Mouse (Mus musculus) large intestine, adult 2 months (tissue): ENCODE data around the gene Vdr. TPM values are rescaled to one million over a fixed set of nuclear protein-coding genes. Genes with fewer than 3 reads are reported as not detected.
"Not testable (repeated sequence)": the region's sequence is repeated elsewhere in the genome, so short reads cannot be mapped to it uniquely, and the experiment has no call there.

Experiments
- DNase-seq: peaks from one replicate; pipeline ENCODE4 v3.0.0-alpha.2; 2012; ENCODE audit warnings: low read depth, low spot score
- WGBS: fragments of 180-500 bp; shearing (Covaris S2); methylation state at CpG from one replicate; pipeline ENCODE4 v1.1.7; 2018; 5-methylcytosine and 5-hydroxymethylcytosine counted together
- polyA plus RNA-seq: library from polyadenylated mRNA; depleted of rRNA; stranded (reverse); fragments of >200 nt; gene quantifications from 2 replicates; pipeline ENCODE4 v1.2.3, GENCODE M21; 2012

The Vdr gene
- polyA plus RNA-seq, 1 experiment = 93.3 TPM

DNA sequence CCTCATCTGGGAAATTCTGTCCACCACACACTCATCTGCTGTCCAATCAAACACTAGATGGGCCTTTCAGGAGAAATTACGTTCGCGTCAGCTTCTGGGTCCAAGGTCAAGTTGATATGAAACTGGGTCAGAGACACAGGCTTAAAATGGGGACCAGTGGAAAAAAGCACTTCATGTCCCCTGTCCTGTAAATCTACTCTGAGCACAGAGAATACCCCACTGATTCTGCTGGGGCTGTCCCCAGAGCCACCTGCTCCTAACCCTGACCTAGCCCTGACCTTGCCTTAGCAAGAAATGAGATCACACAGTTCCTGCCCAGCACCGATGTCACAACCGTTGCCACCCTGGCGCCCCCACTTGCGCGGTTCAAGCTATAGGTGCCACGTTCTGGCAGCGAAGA is 20.0 kb downstream of the Vdr start:
- no peak for DNase-seq
- 58% methylated on average over 10 of the region's 10 CpGs for WGBS

DNA sequence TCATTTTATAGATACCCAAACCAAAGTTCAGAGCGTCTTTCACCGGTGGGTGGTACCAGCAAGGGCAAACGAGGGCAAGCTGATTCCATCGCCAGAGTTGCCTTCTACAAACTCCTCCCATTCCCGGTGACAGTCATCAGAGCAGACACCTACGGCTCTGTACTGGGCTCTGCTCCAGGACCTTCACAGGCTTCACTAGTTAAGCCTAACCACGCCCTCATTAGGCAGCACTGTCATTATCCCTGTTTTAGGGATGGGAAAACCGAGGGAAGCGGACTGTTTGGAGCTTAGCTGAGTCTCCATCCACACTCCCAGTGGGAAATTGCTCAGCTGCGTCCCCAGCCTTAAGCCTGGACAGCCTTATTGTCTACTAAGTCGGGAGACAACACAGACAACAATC is 20.4 kb downstream of the Vdr start:
- DNase-seq = no peak
- 22% methylated on average over 11 of the region's 11 CpGs for whole genome bisulfite sequencing

DNA sequence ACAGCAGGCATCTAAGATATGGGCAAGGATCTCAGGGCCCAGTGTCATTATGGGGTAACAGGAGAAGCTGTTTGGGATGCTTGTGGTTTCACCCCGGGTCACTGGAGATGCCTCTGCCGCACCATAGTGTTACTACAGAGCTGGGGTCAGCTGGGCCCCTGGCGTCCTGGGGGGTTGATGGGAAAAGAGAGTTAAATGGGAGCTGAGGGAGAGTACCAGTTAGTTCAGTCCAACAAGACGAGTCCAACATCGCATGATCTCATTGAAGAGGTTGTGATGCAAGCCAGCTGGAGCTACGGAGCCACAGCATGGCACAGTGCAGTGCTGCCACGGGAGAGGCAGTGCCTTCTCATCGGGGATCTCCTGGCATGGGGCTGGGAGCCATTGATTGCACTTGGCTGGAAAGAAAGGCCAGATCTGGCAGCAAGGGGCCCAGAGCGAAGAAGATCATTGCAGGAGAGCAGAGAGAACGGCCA is 22.9 kb downstream of the Vdr start:
- 75% methylated on average over 10 of the region's 10 CpGs for WGBS
- DNase-seq = no peak

DNA sequence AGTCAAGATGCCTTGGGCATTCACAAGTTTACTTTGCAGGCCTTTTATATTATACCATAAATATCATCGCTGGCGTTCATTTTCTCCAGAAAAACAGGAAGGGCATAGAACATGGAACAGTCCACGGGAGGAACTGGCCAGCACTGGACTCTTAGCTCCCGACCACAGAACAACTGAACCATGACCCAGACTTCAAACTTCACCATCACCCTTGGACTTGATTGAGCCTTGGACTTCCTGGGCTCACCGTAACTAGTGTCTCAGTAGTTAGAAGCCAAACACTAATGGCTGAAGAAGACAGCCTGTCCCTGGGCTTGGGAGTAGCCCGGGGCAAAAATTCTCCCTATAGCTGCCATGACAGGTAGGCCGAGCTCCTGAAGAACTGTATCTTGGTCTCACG is 29.0 kb downstream of the Vdr start:
- 68% methylated on average over 8 of the region's 8 CpGs for WGBS
- no peak for DNase-seq

DNA sequence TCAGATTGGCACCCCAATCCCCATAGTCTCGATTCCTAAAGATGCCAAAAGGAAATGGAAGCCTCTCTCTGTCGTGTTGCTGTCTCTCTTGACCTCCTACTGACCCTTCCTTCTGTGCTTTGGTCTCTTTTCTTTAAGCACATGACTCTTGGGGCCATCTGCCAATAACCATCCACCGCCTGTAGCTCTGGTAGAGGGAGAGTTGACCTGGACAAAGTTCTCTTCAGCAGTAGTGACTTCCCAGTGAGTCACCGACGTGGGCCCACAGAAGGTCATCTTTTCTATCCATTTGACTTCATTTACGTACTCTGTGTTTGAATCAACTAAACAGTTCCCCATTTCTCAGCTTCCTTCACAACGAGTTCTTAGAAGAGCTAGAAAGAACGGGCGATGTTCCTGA is 30.0 kb downstream of the Vdr start:
- WGBS = 47% methylated on average over 9 of the region's 9 CpGs
- no peak for DNase-seq

DNA sequence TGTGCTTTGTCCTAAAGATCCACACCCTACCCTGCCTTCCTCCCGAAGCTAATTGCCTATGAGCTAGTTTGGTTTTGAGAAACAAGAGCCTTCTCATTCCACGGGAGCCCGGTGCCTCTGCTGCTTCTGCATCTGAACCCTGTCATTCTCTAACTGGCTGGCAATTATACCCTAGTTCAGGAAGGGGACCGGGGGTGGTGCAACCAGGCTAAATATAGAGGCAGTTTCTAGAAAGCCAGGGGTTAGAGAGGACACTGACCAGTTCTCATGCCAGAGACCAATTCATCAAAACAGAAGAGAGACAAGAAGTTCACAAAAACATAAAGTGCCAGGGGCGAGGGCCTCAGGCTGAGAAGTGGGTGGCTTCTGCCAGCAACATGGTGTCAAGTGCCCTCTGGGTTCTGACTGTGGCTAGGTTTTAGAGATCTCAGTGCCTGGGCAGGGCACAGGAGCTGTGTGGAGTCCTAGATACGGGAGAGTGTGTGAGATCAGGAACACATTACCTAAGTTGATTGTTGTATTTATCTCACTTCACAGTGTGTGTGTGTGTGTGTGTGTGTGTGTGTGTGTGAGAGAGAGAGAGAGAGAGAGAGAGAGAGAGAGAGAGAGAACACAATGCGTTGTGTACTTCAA is 31.6 kb downstream of the Vdr start:
- 55% methylated on average over 7 of the region's 7 CpGs for WGBS
- DNase-seq = no peak

DNA sequence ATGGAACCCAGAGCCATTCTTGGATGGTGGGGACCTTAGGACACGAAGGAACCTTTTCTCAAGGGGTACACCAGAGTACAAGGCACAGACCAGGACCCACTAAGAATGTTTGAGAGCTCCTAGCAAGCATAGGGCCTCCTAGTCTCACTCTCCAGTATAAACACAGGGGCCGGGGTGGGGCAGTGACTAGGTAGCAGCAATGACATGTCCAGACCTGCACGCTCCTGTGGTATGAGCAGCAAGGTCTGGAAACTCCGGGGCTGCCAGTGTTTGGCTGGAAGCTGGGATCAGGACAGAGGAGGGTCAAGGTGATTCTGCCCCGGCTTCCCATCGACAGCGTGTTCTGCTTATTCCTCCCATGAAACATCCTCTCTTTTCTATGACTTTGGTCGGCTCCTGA is 34.6 kb downstream of the Vdr start:
- WGBS = 82% methylated on average over 8 of the region's 8 CpGs

DNA sequence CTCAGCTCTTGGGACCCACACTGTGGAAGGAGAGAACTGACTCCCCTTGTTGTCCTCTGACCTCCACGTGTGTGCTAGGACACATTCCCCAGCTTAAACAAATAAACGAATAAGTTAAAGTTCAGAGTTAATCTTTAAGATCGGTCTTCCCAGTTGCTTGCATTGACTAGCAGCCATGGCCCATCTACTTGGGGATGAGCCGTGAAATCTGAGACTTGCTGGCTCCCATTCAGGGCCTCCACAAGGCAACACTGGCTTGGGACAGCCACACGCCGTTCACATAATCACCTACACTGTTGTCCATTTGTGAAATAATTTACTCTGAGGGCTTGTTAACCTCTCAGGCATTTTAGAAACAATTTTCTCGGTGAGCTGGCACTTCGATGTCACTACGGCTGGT is 36.7 kb downstream of the Vdr start:
- 66% methylated on average over 9 of the region's 9 CpGs for WGBS
- no peak for DNase-seq

More for the DNA sequence above, 34.6 kb downstream of the Vdr start:
- no peak for DNase-seq

DNA sequence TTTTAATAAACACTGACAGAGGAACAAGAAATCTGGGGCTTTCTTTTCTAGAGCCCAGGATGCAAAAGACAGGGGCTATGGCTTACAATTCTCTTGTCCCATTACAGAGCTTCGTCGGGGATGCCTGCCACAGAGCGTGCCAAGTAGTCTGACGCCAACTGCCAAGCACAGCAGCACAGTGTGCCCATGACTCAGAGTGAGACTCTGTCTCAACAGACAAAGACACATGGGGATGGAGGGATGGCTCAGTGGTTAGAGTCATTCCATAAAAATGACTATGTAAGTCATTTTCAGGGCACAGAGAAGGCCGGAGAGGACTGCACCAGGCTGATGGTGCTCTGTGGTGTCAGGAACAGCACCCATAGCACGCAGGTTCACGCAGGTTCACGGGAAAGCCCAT is 38.3 kb downstream of the Vdr start:
- no peak for DNase-seq
- 95% methylated on average over 8 of the region's 8 CpGs for WGBS

DNA sequence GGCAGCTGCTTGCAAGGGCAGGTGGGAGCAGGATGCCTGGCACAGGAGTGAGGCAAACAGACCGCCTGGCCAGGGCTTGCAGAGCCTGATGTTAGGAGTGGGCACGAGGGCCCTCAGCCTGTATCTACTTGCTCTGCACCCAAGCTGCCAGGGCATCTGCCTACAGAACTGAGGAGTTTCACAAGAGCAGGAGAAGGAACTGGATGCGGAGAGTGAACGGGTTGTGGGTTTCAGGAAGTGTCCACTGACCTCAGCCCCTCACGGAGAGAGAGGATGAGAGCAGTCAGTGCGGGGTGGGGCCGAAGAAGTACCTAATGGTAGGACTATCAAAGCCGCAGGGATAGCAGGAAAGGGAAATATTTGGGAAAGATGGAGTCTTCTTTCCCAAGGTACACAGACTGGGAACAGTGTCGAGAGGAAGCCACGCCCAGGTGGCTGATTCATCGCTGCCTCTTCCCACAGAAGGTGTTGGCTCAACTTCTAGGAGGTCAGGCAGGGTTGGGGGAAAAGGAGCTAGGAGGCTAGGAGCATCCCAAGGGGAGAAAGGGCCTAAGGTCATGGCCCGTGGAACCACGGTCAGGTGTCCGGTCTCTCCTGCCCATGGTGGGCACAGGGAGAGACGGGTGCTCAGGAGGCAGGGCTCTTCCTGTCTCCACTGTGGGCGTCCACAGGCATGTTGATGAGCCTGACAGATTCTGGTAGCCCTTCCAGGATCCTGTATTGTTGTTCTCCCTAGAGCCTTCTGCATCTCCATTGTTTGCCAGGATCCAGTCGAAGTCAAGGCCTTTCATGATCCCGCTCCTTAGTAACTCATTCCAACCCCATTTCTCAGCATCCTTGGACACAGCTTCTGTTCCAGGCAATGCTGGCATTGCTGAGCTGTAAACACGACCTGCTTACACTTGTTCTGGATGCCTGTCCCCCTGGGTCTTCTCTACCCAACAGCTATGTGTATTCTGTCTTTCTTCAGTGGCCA is 39.1 kb downstream of the Vdr start:
- WGBS = 77% methylated on average over 19 of the region's 19 CpGs
- DNase-seq = no peak

DNA sequence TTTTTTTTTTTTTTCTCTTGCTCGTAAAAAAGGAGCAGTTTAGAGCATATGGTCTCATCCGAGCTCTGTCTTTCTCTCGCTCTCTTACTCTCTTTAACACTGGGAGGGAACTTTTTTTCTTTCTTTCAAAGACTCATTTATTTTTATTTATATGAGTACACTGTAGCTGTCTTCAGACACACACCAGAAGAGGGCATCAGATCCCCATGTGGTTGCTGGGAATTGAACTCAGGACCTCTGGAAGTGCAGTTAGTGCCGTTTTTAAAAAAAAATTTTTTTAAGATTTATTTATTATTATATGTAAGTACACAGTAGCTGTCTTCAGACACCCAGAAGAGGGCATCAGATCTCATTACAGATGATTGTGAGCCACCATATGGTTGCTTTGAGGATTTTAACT is 40.3 kb downstream of the Vdr start:
- 83% methylated on average over 4 of the region's 4 CpGs for WGBS
- not testable (repeated sequence) for DNase-seq

DNA sequence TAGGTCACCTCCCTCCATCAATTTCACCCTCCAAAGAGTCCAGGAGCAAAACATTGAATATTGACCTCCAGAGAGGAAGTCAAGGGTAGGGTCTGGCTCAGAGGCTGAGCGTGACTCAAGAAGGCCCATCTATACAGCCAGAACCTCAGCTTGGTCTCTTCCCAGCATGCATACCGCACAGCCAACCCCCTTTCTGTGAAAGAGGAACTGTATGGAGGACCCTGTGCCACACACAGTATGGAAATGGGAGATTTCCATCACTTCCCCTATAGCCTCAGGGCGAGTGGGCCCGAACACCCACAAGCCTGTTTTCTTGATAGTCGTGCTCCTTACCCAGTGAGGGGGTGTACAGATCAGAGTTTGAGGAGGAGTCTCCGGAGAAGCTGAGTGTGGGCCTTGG is 41.4 kb downstream of the Vdr start:
- WGBS = 92% methylated on average over 6 of the region's 6 CpGs
- DNase-seq = no peak

DNA sequence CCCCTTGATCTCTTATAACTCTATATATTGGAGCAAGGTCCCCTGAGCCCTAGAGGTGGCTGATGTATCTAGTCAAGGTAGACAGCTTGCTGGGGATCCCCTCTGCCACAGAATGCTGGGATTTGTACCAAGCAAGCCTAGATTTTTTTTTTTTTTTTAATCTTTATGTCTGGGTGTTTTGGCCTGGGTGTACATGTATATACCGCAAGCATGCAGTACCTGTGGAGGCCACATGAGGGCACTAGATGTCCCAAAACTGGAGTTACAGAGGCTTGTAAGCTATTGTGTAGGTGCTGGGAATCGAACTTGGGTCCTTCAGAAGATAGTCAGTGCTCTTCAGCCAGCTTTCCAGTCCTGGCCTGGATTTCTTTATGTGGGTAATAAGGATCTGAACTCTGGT is 44.4 kb downstream of the Vdr start:
- 97% methylated on average over 2 of the region's 2 CpGs for WGBS
- no peak for DNase-seq

DNA sequence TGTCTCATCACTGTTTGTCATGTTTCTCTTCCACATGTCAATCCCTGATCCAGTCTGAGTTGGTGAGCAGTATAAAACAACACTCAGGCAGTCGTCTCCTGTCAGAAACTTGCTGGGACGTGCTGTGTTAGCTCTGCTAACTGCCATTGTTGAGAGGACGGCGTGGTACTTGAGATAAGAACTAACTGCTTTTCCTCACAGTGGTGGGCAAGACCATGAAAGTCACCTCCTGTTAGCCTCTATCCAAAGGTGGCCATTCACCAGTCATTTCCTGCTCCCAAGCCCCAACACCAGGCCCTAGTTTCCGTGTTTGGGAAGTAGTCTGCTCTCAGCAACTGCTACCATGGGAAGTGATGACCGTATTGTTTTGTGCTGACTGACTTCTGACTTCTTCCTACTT is 45.3 kb downstream of the Vdr start:
- no peak for DNase-seq
- 67% methylated on average over 6 of the region's 6 CpGs for WGBS

DNA sequence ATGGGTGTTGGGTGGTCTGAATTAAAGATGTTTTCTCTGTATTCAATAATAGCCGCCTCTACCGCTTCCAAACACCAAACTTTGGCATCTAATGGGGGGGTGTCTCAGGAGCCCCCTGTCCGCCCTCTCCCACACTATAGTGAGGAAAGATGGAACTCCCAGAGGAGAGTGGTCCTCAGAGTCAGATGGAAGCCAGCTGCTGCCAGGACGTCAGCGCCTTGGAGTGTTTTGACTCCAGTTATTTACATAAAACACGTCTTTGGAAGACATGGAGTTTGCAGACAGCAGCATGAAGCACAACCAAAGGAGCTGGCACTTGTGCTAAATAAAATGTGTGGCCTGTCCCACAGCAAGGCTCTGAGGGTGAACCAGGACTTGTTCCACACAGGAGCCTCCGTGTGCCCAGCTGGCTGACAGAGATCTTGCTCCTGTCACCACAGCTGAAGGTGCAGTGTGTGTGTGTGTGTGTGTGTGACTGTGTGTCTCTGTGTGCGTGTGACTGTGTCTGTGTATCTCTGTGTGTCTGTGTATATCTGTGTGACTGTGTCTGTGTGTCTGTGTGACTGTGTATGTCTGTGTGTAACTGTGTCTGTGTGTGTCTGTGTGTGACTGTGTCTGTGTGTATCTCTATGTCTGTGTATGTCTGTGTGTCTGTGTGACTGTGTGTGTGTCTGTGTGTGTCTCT is 45.9 kb downstream of the Vdr start:
- DNase-seq = no peak
- 71% methylated on average over 8 of the region's 8 CpGs for WGBS

DNA sequence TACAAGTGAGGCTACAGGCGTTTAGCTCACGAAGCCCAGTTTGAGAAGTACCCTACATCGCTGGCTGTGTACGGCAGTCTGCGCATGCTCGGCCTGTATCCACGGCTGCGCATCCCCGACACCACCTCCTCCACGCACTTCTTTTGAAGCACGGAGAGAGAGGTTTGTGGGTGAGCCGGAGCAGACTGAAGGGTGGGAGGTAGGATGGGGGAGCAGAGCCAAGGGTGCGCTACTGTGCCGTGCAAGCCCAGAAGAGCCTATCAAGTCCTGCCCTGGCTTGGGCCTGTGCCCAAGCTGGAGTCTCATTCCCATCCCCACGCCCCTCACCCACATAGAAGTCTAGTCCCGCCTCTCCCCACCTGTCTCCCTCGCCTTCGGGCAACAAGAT is 46.9 kb downstream of the Vdr start:
- 90% methylated on average over 18 of the region's 18 CpGs for WGBS
- DNase-seq = no peak

DNA sequence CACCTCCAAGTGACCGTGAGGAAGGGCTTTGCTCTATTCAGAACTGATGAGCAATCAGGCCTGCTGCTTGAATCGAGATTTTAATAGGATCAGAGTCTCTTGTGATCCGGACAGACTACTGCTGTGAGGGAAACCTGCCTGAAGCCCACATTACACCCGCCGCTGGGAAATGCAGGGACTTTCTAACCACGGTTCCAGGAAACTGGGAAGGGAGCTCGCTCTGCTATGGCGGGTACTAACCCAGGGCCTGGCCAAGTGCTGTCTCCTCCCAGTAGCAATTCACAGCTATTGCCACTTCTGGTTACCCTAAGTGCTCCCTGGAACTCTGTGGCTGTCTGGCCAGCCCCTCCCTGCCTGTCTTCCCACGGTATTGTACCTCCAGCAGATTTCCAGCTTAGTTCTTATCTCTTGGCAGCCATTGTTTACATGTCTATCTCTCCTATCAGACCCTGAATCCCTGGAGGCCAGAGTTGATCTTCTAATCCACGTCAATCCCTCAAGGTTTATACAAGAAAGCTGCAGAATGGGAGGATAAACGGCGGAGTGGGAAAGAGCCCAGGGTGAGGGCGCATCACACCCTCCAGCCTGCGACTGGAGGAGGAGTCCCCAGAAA is 47.4 kb downstream of the Vdr start:
- DNase-seq = no peak

DNA sequence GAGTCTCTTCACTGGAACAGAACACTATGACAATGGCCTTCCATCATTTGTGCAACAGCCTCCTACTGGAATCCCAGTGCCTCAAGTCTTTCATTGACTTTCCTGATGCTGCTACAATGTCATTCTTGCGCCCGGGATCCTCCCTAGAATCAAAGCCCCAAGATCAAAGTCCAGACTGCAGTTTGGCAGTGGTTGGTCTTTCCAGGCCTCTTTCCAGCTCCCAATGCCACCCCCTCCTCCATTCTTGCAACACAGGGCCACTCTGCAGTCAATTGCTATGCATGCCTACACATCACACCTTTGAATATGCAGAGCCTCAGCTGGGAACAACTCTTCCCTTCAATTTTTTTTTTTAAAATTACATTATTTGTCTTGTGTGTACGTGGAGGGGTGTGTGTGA is 50.1 kb downstream of the Vdr start:
- DNase-seq = no peak
- WGBS = 74% methylated on average over 3 of the region's 3 CpGs

More for the DNA sequence above, 47.4 kb downstream of the Vdr start:
- 53% methylated on average over 14 of the region's 14 CpGs for WGBS

DNA sequence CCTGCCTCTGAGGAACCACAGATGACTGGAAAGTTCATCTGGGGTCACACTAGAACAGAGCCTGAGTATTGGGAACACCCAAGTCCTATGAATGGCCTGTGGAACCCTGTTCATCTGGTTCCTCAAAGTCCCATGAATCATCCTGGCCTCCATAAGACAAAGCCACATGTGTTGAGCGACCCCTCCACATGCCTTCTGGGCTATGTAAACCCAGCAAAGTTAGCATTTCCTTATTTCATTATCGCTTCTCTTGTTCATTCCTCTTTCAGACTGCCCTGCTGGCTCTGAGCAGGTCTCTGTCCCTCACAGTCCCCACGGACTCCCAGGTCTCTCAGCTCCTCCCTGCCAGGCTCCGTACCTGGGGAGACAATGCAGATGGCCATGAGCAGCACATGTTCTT is 52.0 kb downstream of the Vdr start:
- no peak for DNase-seq
- 71% methylated on average over 4 of the region's 4 CpGs for WGBS

DNA sequence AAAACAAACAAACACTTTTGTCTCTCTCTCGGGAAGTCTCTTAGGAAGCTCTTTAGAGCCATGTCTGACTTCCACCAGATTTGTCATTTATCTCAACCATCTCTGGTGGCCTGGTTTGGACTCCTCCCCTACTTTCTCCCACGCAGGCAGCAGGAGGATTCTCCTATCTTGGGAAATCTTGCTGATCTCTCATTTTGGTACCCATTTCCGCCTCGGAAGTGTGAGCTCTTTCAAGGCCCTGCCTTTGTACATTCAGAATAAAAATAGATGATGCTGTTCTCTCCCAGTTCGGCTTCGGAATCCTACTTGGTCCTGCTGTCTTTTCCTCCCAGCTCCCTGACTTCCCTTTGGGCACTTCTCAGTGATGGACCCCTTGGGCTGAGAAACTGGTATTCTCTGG is 55.9 kb downstream of the Vdr start:
- 38% methylated on average over 6 of the region's 6 CpGs for WGBS
- DNase-seq = no peak
